Mouse (Mus musculus) megakaryocyte, adult 5-6 weeks (primary cell): Measurements from ENCODE around the gene Igf1r. TPM values are rescaled to one million over a fixed set of nuclear protein-coding genes. Genes with fewer than 3 reads are reported as not detected.

Experiments used
- ATAC-seq: 2 replicates; pipeline ENCODE4 v1.8.0; 2016; ENCODE audit warnings: mild to moderate bottlenecking, inconsistent platforms; ENCODE audit not compliant: poor library complexity, severe bottlenecking
- total RNA-seq, 2 experiments: library from RNA; stranded (forward) in 1 of 2; stranded (reverse) in 1 of 2; fragments of 153-499, 151-499 nt in 1 of 2; fragments of 221-1000, 200-1000 nt in 1 of 2; gene quantifications; 2 replicates each; pipeline versions ENCODE4 v1.2.3 to v1.2.4; 2015 to 2017

Igf1r gene
- total RNA-seq, 2 experiments from 2014 or later: 12.9 to 18.2 TPM

DNA sequence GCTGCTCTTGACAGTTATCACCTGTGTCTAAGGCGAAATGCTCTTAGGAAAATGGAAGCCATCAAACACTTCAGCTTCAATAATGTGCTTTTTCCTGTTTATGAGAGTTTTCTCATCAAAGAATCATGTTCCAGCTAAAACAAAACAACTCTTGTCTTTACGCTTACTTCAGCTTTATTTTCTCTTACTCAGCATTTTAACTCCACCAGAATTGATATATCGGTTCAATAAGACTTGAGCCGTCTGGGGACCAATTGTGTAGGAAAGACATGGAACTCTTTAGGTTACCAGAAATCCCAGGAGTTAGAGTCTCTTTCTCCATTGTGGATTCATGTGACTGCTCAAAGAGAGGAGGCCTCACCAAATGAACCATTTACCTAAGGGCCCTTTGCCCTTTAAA is 158.9 kb downstream of the Igf1r start:
- no peak for ATAC-seq

DNA sequence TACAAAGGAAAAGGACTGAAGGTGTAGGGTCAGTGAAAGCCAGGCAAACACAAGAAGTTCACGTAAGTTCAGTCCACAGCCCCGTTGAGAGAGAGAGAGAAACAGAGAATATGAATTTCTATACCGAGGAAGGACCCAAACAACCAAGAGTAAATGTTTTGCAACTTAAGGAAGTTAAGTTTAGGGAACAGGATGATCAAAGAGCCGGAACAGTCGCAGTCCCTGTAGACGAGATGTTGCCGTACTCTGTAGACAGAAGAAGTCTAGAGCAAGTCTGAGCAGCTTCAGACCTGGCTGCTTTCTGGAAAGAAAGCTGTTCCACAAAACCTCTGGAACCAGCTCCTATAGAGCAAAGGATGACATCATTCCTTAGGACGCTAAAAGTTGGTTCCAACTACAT is 160.0 kb downstream of the Igf1r start:
- peak; percentile 81 for ATAC-seq

DNA sequence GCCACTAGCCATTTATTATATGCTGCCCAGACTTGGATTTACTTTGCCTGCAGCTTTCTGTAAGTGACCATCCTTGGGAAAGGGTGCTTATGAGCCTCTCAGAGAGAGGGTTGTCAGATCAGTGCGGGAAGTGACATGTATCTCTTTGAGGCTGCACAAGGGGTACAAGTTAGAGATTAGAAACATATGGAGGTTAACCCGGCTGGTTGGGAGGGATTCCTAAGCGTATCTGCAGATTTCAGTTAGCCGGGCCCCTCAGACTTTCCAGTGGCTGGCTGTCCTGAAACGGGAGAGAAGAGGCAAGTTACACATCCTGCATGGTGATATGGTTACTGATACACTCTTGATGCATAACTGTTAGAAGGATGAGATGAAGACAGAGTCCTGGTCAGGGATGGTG is 161.7 kb downstream of the Igf1r start:
- ATAC-seq: no peak

DNA sequence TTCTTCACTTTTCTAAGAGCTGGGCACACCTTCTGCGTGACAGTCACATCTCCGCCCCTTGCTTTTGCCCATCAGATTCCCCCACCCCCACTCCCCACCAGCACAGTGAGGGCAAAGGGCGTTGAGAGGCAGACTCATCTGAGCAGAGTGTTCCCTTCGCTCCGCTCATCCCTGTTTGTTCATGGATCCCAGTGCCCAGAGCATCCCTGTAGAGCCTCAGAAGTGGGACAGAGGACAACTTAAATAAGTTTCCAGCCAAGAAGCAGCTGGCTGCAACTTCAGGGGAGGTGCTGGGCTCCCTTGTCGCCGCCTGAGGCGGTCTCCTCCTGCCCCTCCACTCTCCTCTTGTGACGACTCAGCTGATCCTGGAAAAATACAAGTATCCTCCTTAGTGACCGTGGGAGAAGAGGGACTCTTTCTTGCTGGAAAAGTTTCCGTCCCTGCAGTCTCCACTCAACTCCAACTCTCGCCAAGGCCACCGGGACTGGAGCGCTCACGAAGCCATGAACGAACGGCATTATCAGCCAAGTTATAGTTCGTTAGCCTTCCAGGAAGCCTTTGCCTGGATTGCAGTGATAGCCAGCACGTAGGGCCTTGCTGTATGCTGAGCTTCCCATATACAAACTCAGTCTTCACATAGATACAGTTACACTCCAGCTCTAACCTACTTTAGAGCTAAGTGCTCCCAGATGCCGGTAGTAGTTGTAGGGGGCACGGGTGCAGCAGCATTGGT is 162.5 kb downstream of the Igf1r start:
- no peak for ATAC-seq

DNA sequence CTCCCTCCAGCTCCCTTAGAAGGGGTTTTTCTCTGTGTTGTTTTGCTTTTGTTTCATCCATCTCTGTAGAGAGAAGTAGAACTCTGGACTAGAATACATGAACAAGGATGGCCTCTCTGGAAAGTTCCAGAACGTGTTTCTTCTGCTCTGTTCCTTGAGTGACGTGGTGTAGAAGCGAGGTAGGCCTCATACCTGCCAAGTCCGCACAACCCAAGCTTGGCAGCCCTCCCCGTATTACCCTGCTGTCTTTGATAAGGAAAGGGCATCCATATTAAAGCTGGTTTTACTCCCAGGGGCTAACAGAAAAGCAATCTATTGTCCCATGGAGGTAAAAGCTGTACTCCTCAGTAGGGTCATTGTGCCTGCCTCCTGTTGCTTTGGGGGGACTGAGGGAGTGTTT is 164.9 kb downstream of the Igf1r start:
- no peak for ATAC-seq

DNA sequence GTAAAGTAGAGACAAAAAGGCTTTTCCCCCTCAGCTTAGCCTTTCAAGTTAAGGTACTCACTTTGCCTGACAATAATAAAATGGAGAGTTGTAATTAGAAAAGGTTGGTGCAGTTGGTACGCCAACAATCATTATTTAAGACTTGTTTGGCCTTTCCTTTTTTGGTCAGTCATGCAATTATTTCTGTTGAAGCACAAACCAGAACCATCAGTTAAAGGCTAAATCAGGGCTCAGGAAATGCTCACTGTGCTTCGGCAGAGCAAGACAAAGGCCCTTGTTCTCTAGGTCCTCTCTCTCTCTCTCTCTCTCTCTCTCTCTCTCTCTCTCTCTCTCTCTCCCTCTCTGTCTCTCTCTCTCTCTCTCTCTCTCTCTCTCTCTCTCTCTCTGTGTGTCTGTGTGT is 165.4 kb downstream of the Igf1r start:
- no peak for ATAC-seq

DNA sequence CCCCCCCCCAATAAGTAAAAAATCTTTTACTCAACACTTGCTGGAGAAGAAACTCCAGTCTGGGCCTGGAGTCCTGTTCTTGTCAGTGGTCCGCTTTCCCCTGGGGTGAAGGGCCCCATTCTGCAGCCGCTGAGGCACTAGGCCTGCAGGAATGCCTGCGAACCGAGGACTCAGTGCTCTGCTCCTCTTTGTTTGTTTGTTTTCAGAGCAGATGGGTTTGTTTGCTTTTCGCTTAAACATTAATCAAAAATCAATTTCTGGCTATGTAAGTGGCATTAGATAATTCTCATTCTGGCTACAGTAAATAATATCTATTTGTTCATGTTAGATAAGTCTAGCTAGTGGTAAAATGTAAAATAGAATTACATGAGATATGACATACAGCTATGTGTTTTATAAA is 167.0 kb downstream of the Igf1r start:
- ATAC-seq: no peak

DNA sequence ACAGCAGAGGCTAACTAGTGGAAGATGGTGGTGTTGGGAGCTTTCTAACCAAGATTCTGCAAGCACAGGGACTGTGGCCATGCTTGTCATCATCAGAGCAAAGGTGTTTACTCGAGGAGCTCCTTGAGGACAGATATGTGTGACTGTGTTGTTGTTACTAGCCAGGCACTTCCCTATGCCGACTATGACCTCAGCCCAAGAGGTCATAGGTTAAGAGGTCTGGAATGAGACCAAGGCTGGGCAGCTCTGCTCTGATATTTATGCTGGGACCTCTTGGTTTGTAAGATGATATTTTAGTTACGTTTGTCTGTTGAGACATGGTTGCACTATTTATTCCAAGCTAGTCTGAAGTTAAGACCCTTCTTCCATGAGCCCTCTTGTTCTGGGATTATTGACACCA is 169.8 kb downstream of the Igf1r start:
- no peak for ATAC-seq

DNA sequence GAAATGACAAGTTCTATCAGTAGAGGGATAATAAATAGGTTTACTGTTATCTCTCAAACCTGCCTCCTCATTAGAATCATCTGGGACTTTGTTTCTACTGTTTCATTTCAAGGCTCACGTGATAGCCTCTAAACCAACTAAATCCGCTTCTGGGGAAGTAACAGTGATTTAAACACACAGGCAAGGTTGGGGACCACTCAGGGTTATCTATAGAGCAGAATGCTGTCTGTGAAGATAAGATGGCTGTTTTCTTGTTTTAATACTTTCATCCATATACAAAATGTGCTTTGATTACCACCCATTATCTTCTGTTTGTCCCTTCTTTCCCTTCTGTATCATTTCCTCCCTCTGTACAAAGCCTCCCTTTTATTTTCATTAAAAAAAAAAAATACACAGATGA is 172.7 kb downstream of the Igf1r start:
- ATAC-seq: no peak

DNA sequence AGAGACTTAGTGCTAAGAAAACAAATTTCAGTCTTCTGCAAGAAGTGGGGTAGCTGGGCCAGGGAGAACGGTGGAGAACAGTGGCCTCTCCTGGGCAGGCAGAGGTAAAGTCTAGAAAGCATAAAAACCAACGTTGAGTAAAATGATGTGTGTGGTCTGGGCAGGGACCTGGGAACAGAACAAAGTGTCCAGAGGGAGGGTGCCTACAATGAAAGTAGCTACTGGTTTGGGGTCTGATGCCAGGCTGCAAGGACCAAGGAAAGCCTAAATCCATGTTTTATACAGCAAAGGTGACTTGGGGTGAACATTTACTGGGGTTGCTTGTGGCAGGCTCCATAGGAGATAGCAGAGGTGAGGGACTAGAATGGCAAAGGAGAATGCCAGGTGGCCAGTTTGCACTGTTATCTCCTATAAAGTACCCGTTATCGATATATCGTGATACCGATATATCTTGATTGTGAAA is 175.2 kb downstream of the Igf1r start:
- peak; percentile 37 for ATAC-seq

DNA sequence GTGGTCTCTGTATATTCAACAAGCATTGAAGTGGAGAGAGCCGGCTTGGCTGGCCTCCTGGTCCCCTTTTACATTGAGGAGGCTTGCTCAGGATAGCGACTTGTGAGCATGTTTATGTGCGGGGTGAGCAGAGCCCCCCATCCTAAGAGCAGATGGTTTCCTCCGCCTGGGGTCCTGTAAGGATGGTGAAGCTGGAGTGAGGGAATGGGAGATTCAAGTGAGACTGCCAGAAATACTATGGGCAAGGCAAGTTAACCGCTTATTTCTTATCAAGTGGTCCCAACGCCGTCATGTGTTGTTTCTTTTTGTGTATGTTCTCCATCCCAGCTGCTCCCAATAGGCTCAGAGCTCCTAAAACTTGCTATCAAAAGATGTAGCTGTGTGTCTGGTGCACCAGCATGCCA is 175.6 kb downstream of the Igf1r start:
- no peak for ATAC-seq

DNA sequence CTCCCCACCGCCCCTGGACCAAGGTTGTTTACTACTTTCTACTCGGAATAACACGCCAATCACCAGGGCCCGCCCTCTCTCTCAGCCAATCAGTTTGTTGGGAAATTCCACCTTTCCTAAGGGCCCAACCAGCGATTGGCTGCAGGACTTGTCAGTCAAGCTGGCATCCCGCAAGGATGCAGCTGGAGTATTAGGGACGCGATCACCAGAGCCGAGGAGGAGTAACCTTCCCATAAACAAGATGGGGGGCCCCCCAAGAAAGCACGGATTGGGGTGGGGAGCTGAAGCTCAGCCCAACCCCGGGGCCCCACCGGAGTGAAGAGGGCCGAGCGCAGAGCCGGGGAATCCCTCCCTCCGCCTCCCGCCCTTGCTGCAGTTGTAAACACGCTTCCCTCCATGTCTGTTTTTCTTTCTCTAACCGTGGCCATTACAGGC is 176.5 kb downstream of the Igf1r start:
- ATAC-seq: peak; percentile 63

DNA sequence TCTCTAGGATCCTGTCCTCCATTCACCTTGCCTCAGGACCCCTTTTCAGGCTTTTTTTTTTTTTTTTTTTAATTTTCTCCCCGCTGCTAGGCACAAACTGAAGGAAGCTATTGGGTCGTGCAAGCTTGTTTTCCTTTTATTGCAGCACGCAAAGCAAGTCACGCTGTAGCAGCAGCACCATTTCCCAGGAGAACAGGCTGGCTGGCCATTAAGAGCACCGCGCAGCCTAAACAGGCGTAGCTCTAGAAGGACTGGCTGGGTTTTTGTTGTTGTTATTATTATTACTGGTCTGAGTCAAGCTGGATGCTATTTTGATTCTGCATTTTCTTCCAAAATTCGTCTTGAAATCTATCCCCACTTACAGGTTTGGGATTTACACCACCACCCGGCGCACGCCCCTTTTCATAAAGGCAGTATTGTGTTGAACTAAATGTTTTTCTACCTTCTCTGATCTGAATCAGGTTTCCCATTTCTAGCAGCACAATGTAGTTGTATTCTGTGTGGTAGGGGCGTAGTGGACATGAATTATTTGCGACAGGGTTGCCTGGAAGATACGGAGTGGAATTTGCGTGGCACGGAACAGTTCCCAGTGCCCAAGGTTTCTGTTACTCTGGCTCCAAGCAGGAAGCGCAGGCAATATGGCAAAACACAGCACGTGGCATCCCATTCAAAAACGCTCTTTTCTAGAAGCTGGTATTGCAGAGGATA is 177.1 kb downstream of the Igf1r start:
- peak; percentile 41 for ATAC-seq

DNA sequence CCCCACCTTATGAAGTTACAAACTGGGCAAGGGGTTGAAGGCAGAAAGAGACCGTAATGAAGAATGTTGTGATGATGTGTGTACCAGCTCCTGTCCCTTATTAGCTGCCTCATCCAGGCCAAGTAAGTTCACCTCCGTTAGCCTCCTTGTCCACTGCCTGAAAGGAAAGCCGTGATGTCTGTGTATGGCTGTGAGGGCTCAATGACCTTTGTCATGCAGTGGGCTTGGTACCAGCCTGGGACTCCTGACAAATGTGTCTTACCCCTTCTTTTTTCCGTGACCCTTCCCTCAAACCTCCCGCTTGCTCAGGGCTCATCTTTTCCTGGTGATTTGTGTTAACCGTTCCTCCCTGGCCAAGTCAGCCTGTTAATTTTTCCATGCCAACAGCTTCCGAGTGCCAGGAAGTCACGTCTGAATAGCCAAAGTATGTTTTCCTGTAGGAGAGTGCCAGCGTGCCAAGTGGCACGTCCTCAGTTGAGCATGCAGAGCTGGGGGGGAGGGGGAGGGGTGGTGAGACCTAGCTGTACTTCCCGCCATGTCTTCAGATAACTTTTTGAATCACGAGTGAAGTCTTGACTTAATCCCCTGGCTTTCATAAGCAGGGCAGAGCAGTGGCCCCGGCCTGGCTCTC is 178.4 kb downstream of the Igf1r start:
- ATAC-seq: no peak

DNA sequence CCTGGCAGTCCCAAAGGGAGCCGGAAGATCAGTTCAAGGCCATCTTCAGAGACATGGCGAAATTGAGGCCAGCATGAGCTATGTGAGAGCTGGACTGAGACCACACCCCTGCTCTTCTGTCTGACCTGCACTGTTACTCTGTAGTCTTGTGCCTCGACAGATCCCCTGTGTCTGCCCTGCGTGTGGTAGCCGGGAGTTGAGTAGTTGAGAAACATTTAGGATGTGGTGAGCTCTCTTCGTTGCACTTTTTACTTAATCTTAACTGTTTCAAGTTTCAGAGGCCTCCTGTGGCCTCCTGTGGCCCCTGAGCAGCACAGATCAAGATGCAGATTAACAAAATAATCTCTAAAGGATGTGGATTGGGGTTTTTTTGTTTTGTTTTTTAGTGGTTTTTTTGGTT is 181.1 kb downstream of the Igf1r start:
- ATAC-seq: peak; percentile 66

DNA sequence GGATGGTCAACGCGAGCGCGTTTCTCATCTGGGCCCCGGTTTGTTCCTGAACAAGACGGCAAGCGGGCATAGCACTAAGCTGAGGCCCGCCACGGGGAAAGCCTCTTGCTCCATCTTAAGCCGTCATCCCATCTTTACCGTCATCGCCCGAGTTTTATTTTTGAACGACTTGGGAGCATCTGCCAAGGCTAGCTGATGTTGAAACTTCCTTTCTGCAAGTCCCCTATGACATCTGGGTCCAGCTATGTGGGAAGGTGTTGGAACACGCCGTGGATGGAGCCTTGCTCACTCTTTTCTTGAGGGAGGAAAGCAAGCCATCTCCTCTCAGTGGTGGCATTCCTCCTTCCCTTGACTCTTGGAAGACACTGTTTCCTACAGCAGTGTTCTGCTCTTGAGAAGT is 182.3 kb downstream of the Igf1r start:
- ATAC-seq: no peak

DNA sequence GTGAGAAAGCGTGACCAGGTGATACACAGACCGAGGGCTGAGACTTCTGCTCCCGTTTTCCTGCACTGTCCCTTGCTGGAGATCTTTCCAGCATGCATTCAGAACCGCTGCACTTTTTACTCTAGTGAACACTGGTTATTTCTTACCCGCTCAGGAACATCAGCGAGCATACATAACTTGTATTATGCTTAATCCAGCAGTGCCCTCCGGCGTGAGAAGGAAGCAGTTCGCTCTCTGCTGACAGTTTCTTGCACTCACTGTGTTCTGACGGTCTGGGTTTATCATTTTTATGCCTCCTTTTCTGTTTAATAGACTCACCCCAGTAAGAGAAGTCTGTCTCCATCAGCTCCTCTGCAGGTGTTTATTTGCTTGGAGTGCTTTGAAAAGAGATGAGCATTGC is 183.4 kb downstream of the Igf1r start:
- no peak for ATAC-seq

DNA sequence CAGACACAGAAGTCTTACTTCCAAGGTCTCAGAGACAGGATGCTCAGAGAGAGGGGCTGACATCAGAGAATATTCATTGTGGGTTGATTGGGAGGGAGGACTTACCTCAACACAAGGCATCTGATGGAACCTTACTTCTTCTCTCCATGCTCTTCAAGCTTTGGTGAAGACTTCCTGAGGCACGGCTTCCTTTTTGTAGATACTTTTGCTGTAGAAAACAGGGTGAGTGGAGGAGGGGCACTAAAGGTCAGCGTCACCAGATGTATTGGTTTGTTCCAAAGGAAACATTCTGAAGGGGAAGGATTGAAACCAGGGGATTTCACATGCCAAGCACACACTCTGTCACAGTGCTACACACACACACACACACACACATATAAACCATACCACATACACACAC is 186.8 kb downstream of the Igf1r start:
- ATAC-seq: 0 out of 2 replicates have a peak, but pooled peaks have one; percentile 10

DNA sequence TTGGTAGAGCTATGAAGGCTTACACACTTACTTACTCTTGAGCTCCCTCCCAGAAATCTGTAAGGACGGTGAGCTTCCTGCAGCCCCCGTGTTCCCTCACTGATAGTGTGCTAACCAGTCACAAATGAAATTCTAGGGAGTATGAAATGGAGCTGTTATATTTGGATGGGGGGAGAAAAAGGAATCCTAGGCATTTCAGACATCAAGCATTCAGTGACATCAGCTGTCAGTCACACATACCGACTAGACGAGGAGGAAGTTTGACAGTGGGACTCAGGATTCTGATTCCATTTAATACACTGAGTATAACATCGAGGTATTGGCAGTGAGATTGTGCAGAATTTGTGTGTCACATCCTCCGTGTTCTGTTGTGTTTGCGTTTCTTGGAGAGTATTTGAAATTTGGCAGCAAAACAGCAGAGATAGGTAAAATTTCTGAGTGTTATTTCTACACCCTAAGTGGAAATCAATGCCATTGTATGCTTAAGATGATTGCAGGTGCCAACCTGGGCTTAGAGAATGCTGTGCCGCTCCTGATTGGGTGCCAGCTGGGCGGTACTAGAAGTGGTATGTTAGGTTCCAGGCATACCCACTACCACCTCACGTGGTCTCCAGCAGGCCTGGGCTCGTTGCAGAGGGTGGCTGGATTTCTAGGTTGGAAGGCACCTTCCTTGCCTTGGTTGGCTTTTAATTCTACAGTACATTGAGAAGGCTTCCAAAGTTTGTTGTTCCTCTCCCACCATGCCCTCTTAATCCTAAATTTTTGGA is 187.6 kb downstream of the Igf1r start:
- no peak for ATAC-seq

DNA sequence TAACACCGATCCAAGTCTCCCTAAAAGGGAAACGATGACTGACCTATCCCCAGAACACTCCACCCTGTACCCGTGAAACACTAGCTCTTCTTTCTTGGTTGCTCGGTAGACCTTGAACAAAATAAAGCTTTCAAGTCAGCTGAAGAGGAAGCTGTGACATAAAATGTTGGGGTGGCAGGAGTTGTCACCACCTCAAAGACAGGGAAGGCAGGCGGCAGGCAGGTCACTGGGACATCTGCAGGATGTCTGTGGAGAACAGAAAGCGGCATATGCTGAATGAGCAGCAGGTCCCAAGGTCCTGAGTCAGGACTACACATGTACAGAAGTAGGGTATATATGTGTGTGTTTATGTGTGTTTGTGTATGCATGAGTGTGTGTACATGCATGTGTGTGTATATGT is 191.6 kb downstream of the Igf1r start:
- peak; percentile 10; the same call in 1 of the 2 replicates for ATAC-seq
